Mouse (Mus musculus) hindbrain, embryonic 16.5 days (tissue): ENCODE measurements at regions not wholly inside any gene's neighbourhood (a gene's known extent, or its start where the extent isn't known, plus 50 kb on each side); places are given as distances from the start of the nearest gene placed in this dataset.
A peak's percentile ranks its signal among the peaks of the same experiment; 100 is the strongest.

ENCODE experiments used
- ATAC-seq: fragments of 200-750 bp; cut with Nextera tagmentation; 2 replicates; pipeline ENCODE4 v1.8.0; 2017; ENCODE audit warnings: moderate TSS enrichment, moderate library complexity
- H3K27ac ChIP-seq: fragments of 300-500 bp; sonication (generic); 2 replicates; pipeline ENCODE4 v1.5.1; 2014; ENCODE audit warnings: low read depth, mild to moderate bottlenecking, control low read depth, low read length, moderate library complexity
- H3K27me3 ChIP-seq: fragments of 300-500 bp; sonication (generic); replicated peaks from 2 replicates; pipeline ENCODE4 v1.6.1; 2014; ENCODE audit warnings: low read length; ENCODE audit not compliant: control insufficient read depth, insufficient read depth
- H3K36me3 ChIP-seq: fragments of 300-500 bp; sonication (generic); 2 replicates; pipeline ENCODE4 v1.6.1; 2014; ENCODE audit warnings: mild to moderate bottlenecking, low read length, moderate library complexity, mixed read lengths; ENCODE audit not compliant: control insufficient read depth, insufficient read depth
- H3K4me1 ChIP-seq: fragments of 300-500 bp; sonication (generic); 2 replicates; pipeline ENCODE4 v1.6.1; 2014; ENCODE audit warnings: low read depth, low read length; ENCODE audit not compliant: control insufficient read depth, insufficient read depth
- H3K4me2 ChIP-seq: fragments of 300-500 bp; sonication (generic); 2 replicates; pipeline ENCODE4 v1.6.1; 2014; ENCODE audit warnings: mild to moderate bottlenecking, low read length, control low read depth, moderate library complexity
- H3K4me3 ChIP-seq: fragments of 300-500 bp; sonication (generic); 2 replicates; pipeline ENCODE4 v1.5.1; 2014; ENCODE audit warnings: mild to moderate bottlenecking, low read length, control low read depth, moderate library complexity
- H3K9ac ChIP-seq: fragments of 300-500 bp; sonication (generic); 2 replicates; pipeline ENCODE4 v1.6.1; 2014; ENCODE audit warnings: low read depth, mild to moderate bottlenecking, control low read depth, low read length, moderate library complexity
- H3K9me3 ChIP-seq: fragments of 300-500 bp; sonication (generic); 2 replicates; pipeline ENCODE4 v1.6.1; 2014; ENCODE audit warnings: mild to moderate bottlenecking, low read length, moderate library complexity; ENCODE audit not compliant: control insufficient read depth
- WGBS: fragments of 180-500 bp; shearing (Covaris S2); extraction: QIAGEN DNeasy Blood & Tissue Kit; methylation state at CpG from one replicate; pipeline ENCODE4 v1.1.7; 2014; 5-methylcytosine and 5-hydroxymethylcytosine counted together

- Histone ChIP-seq H3K4me3 (no peak overlapping the region), H3K27me3 (peaks cover 32% of the 10 kb centered on the region), H3K9ac (no peak overlapping the region), H3K9me3 (no peaks in the 10 kb centered on the region), H3K4me2 (no peak overlapping the region), H3K27ac (no peak overlapping the region), H3K4me1 (no peaks in the 10 kb centered on the region; the same call in 1 of the 2 replicates), H3K36me3 (no peaks in the 10 kb centered on the region)
- no peak for ATAC-seq
- WGBS: 90% methylated on average over 7 of the region's 7 CpGs
Measured at GRCm38 (mm10) chr2:159072997-159073690, 278.5 kb downstream of the Dhx35 start.

GRCm38 (mm10) chr2:159079836-159080235, 285.2 kb downstream of the Dhx35 start:
- Histone ChIP-seq H3K27ac (no peak overlapping the region), H3K4me1 (no peaks in the 10 kb centered on the region), H3K4me3 (no peak overlapping the region), H3K4me2 (no peak overlapping the region), H3K9me3 (no peaks in the 10 kb centered on the region), H3K27me3 (peaks cover 12% of the 10 kb centered on the region), H3K36me3 (no peaks in the 10 kb centered on the region), H3K9ac (no peak overlapping the region)
- ATAC-seq: no peak
- 79% methylated on average over 7 of the region's 7 CpGs for WGBS

GRCm38 (mm10) chr2:159080784-159081544, 286.4 kb downstream of the Dhx35 start:
- H3K4me3 ChIP-seq: no peak overlapping the region
- no peak overlapping the region for H3K9ac ChIP-seq
- H3K4me2 ChIP-seq: peak overlapping the region; percentile 3; the same call in 1 of the 2 replicates
- no peaks in the 10 kb centered on the region for H3K9me3 ChIP-seq
- peaks cover 10% of the 10 kb centered on the region for H3K27me3 ChIP-seq
- no peaks in the 10 kb centered on the region for H3K4me1 ChIP-seq
- H3K36me3 ChIP-seq: no peaks in the 10 kb centered on the region
- ATAC-seq: peak; percentile 58; the same call in 1 of the 2 replicates
- no peak overlapping the region for H3K27ac ChIP-seq
- 58% methylated on average over 19 of the region's 19 CpGs for WGBS

GRCm38 (mm10) chr2:159086836-159087235, 292.2 kb downstream of the Dhx35 start:
- no peak overlapping the region for H3K9ac ChIP-seq
- no peak overlapping the region for H3K4me3 ChIP-seq
- no peaks in the 10 kb centered on the region for H3K27me3 ChIP-seq
- no peak for ATAC-seq
- H3K27ac ChIP-seq: no peak overlapping the region
- 67% methylated on average over 2 of the region's 2 CpGs for WGBS
- no peaks in the 10 kb centered on the region for H3K9me3 ChIP-seq
- H3K4me2 ChIP-seq: no peak overlapping the region
- H3K36me3 ChIP-seq: no peaks in the 10 kb centered on the region
- H3K4me1 ChIP-seq: no peaks in the 10 kb centered on the region

- Histone ChIP-seq H3K4me3 (no peak overlapping the region), H3K9ac (no peak overlapping the region), H3K36me3 (no peaks in the 10 kb centered on the region), H3K4me1 (no peaks in the 10 kb centered on the region), H3K4me2 (no peak overlapping the region), H3K9me3 (no peaks in the 10 kb centered on the region), H3K27me3 (no peaks in the 10 kb centered on the region), H3K27ac (no peak overlapping the region)
- ATAC-seq: no peak
- 88% methylated on average over 4 of the region's 4 CpGs for WGBS
Measured at GRCm38 (mm10) chr2:159088196-159088595, 293.6 kb downstream of the Dhx35 start.

- WGBS: 33% methylated on average over 2 of the region's 2 CpGs
- no peak for ATAC-seq
- H3K36me3 ChIP-seq: no peaks in the 10 kb centered on the region
- H3K27me3 ChIP-seq: no peaks in the 10 kb centered on the region
- H3K9ac ChIP-seq: no peak overlapping the region
- no peak overlapping the region for H3K4me2 ChIP-seq
- H3K4me3 ChIP-seq: no peak overlapping the region
- no peaks in the 10 kb centered on the region for H3K4me1 ChIP-seq
- no peaks in the 10 kb centered on the region for H3K9me3 ChIP-seq
- H3K27ac ChIP-seq: no peak overlapping the region
Measured at GRCm38 (mm10) chr2:159096667-159097066, 302.1 kb downstream of the Dhx35 start.

- Histone ChIP-seq H3K36me3 (no peaks in the 10 kb centered on the region), H3K4me1 (no peaks in the 10 kb centered on the region), H3K4me2 (no peak overlapping the region), H3K27me3 (no peaks in the 10 kb centered on the region), H3K4me3 (no peak overlapping the region), H3K27ac (no peak overlapping the region), H3K9me3 (peaks cover 5% of the 10 kb centered on the region; the same call in 1 of the 2 replicates), H3K9ac (no peak overlapping the region)
- ATAC-seq: no peak
- WGBS: 75% methylated on average over 6 of the region's 6 CpGs
Measured at GRCm38 (mm10) chr2:159134042-159134441, 339.4 kb downstream of the Dhx35 start.

GRCm38 (mm10) chr2:159138603-159139002, 344.0 kb downstream of the Dhx35 start:
- ATAC-seq: no peak
- H3K4me3 ChIP-seq: no peak overlapping the region
- no peak overlapping the region for H3K4me2 ChIP-seq
- no peaks in the 10 kb centered on the region for H3K36me3 ChIP-seq
- no peaks in the 10 kb centered on the region for H3K9me3 ChIP-seq
- H3K27me3 ChIP-seq: no peaks in the 10 kb centered on the region
- H3K4me1 ChIP-seq: no peaks in the 10 kb centered on the region
- 100% methylated on average over 2 of the region's 2 CpGs for WGBS
- no peak overlapping the region for H3K27ac ChIP-seq
- no peak overlapping the region for H3K9ac ChIP-seq

GRCm38 (mm10) chr2:159145980-159146379, 351.4 kb downstream of the Dhx35 start:
- no peak overlapping the region for H3K4me2 ChIP-seq
- ATAC-seq: no peak
- H3K36me3 ChIP-seq: no peaks in the 10 kb centered on the region
- H3K9me3 ChIP-seq: no peaks in the 10 kb centered on the region
- no peak overlapping the region for H3K27ac ChIP-seq
- H3K27me3 ChIP-seq: no peaks in the 10 kb centered on the region
- no peaks in the 10 kb centered on the region for H3K4me1 ChIP-seq
- no peak overlapping the region for H3K4me3 ChIP-seq
- no peak overlapping the region for H3K9ac ChIP-seq
- 91% methylated on average over 6 of the region's 6 CpGs for WGBS
